Mouse (Mus musculus) T-helper 17 cell (primary cell): ENCODE data around the gene 4930544D05Rik.

Source experiments
- in situ Hi-C, 2 experiments: fragments of 300-600 bp; cut with MboI, MseI; formaldehyde crosslinking; loops; 1 replicate in 1 of 2; 2 replicates in 1 of 2; pipeline ENCODE4 v1.15.1; 2025; ENCODE audit warnings: high pct_unique_total_duplicates in 2 of 2

The 4930544D05Rik gene

GRCm38 (mm10) chr11:70653345-70654197 is 37.9 kb downstream of the 4930544D05Rik start:
- in situ Hi-C loops, result loop anchor here in 1 of 2 experiments (10.0 to 25.0 kb wide), 2 partner anchors 659 to 1566 kb away; partner anchors contain the start of genes Gabarap, Per1, Phf23 and Vamp2

- in situ Hi-C loops, result loop anchor here in 1 of 2 experiments (10.0 to 25.0 kb wide), 2 partner anchors 660 to 1567 kb away; partner anchors contain the start of genes Gabarap, Per1, Phf23 and Vamp2
Measured at GRCm38 (mm10) chr11:70654198-70654922, 38.7 kb downstream of the 4930544D05Rik start, which contains the start of gene Pfn1. Gene Pfn1 (minus strand): TSS chr11:70654644.

- in situ Hi-C loops, result loop anchor here in 1 of 2 experiments (10.0 to 25.0 kb wide), 2 partner anchors 660 to 1568 kb away; partner anchors contain the start of genes Gabarap, Per1, Phf23 and Vamp2
Measured at GRCm38 (mm10) chr11:70654923-70655570, 39.4 kb downstream of the 4930544D05Rik start.

GRCm38 (mm10) chr11:70655571-70656455 is 40.2 kb downstream of the 4930544D05Rik start:
- in situ Hi-C loops, result loop anchor here in 1 of 2 experiments (10.0 to 25.0 kb wide), 2 partner anchors 661 to 1569 kb away; partner anchors contain the start of genes Gabarap, Per1, Phf23 and Vamp2

GRCm38 (mm10) chr11:70656456-70656927 is 40.8 kb downstream of the 4930544D05Rik start:
- in situ Hi-C loops, result loop anchor here in 1 of 2 experiments (10.0 to 25.0 kb wide), 2 partner anchors 662 to 1569 kb away; partner anchors contain the start of genes Gabarap, Per1, Phf23 and Vamp2

- in situ Hi-C loops, result loop anchor here in 1 of 2 experiments (10.0 to 25.0 kb wide), 2 partner anchors 662 to 1570 kb away; partner anchors contain the start of genes Gabarap, Per1, Phf23 and Vamp2
Measured at GRCm38 (mm10) chr11:70656964-70657363, 41.3 kb downstream of the 4930544D05Rik start, which contains the start of gene Eno3. Gene Eno3 (plus strand): TSS chr11:70657202.

GRCm38 (mm10) chr11:70657573-70657972 is 41.9 kb downstream of the 4930544D05Rik start:
- in situ Hi-C loops, result loop anchor here in 1 of 2 experiments (10.0 to 25.0 kb wide), 2 partner anchors 663 to 1570 kb away; partner anchors contain the start of genes Gabarap, Per1, Phf23 and Vamp2

GRCm38 (mm10) chr11:70657991-70658390 is 42.3 kb downstream of the 4930544D05Rik start:
- in situ Hi-C loops, result loop anchor here in 1 of 2 experiments (10.0 to 25.0 kb wide), 2 partner anchors 663 to 1571 kb away; partner anchors contain the start of genes Gabarap, Per1, Phf23 and Vamp2

GRCm38 (mm10) chr11:70658521-70658920 is 42.9 kb downstream of the 4930544D05Rik start:
- in situ Hi-C loops, result loop anchor here in 1 of 2 experiments (10.0 to 25.0 kb wide), 2 partner anchors 664 to 1571 kb away; partner anchors contain the start of genes Gabarap, Per1, Phf23 and Vamp2

GRCm38 (mm10) chr11:70658942-70659341 is 43.3 kb downstream of the 4930544D05Rik start:
- in situ Hi-C loops, result loop anchor here in 1 of 2 experiments (10.0 to 25.0 kb wide), 2 partner anchors 664 to 1572 kb away; partner anchors contain the start of genes Gabarap, Per1, Phf23 and Vamp2

- in situ Hi-C loops, result loop anchor here (10.0 to 25.0 kb wide), 3 partner anchors 746 to 1573 kb away; partner anchors contain the start of genes Gps2 (in 1 of the 2), Per1 (in 1 of the 2) and Vamp2 (in 1 of the 2)
Measured at GRCm38 (mm10) chr11:70660571-70660970, 44.9 kb downstream of the 4930544D05Rik start.

GRCm38 (mm10) chr11:70663101-70663500 is 47.5 kb downstream of the 4930544D05Rik start:
- in situ Hi-C loops, result loop anchor here (10.0 to 25.0 kb wide), 3 partner anchors 748 to 1576 kb away; partner anchors contain the start of genes Gps2 (in 1 of the 2), Per1 (in 1 of the 2) and Vamp2 (in 1 of the 2)

- in situ Hi-C loops, result loop anchor here (10.0 to 25.0 kb wide), 3 partner anchors 749 to 1577 kb away; partner anchors contain the start of genes Gps2 (in 1 of the 2), Per1 (in 1 of the 2) and Vamp2 (in 1 of the 2)
Measured at GRCm38 (mm10) chr11:70663957-70664356, 48.3 kb downstream of the 4930544D05Rik start.

GRCm38 (mm10) chr11:70664741-70665140 is 49.1 kb downstream of the 4930544D05Rik start:
- in situ Hi-C loops, result loop anchor here (10.0 to 25.0 kb wide), 3 partner anchors 750 to 1577 kb away; partner anchors contain the start of genes Gps2 (in 1 of the 2), Per1 (in 1 of the 2) and Vamp2 (in 1 of the 2)
